Mouse (Mus musculus): Measurements from ENCODE around the gene Glrp1.

DNA sequence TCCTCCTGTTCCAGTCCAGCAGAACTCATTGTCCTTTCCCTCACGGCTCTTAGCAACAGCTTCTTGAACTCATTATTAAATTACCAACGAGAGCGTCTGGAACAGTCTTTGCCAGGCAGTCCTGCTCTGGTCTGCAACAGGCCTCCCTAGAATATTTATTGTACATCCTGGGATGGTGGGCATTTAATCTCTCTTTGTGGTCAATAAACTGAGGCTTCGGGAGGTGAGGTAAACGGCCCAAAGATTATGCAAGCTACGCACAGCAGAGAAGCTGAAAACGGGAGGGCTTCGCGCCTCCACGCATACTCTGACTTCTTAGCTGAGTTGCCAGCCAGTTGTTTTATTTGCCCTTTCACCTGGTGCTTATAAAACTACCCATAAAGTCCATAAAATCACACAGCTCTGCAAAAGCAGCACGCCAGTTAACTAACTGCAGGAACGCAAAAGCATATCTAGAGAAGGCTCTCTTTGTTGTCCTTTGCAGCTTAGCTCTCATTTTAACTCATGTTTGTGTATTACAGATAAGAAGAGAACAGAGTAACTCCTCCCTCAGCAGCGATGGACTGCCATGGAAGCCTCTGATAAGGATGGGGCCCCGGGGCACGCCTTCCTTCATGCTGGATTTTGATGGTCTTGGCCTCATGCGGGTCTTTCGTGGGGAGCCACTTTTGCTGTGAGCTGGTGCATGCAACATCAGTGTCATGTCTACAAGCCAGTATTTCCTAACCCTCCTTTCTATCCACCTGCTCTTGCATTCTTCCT lies 18.1 kb downstream of the Glrp1 start:
- TF ChIP-seq POLR2A (IDR thresholded peaks at IDR 0.05; ENCODE audit: low read depth, low read length) (no peak), CTCF (IDR thresholded peaks at IDR 0.05; ENCODE audit: extremely low read depth, insufficient read length, insufficient replicate concordance, low read depth, low read length) (no peak)
